Mouse (Mus musculus) testis, adult 2 months (tissue): ENCODE measurements at regions not wholly inside any gene's neighbourhood (a gene's known extent, or its start where the extent isn't known, plus 50 kb on each side); places are given as distances from the start of the nearest gene placed in this dataset.

Experiments used
- CTCF ChIP-seq: fragments of 200-500 bp; IDR thresholded peaks from 2 replicates; pipeline ENCODE4 v1.5.1; 2012; ENCODE audit warnings: low read depth, mild to moderate bottlenecking, inconsistent platforms, low read length, moderate library complexity; ENCODE audit not compliant: control insufficient read depth, insufficient read depth, insufficient replicate concordance
- POLR2A ChIP-seq: fragments of 200-500 bp; IDR thresholded peaks from 2 replicates; pipeline ENCODE4 v1.6.1; 2012; ENCODE audit warnings: low read depth, mild to moderate bottlenecking, inconsistent platforms, low read length, moderate library complexity; ENCODE audit not compliant: control insufficient read depth

DNA sequence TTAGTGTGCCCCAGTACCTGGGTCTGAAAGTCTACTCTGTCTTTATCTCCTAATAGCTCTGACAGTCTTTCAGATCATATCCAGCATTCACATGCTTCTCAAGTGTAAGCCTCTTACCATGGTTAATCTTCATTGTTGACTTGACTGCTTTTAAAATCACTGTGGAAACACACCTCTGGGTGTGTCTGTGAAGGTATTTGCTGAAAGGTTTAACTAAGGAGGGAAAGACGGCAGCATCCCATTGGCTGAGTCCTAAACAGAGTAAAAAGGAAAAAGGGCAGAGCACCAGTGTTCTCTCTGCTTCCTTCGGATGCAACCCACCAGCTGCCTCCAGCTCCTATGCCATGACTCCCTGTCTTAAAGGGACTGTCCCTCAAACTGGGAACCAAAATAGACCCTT, 68.6 kb downstream of the Lmo4 start:
- TF ChIP-seq CTCF (no peak), POLR2A (no peak)
